Mouse (Mus musculus) midbrain, embryonic 14.5 days (tissue): ENCODE data around the gene Rtbdn. TPM values are rescaled to one million over a fixed set of nuclear protein-coding genes. Genes with fewer than 3 reads are reported as not detected.

ENCODE experiments used
- ATAC-seq: fragments of 200-750 bp; cut with Nextera tagmentation; 2 replicates; pipeline ENCODE4 v1.8.0; 2017; ENCODE audit warnings: moderate number of reproducible peaks, moderate library complexity; ENCODE audit not compliant: low FRiP score, low TSS enrichment
- DNase-seq: peaks from one replicate; pipeline ENCODE4 v3.0.0-alpha.2; 2015
- H3K27ac ChIP-seq: fragments of 300-500 bp; sonication (generic); replicated peaks from 2 replicates; pipeline ENCODE4 v1.5.1; 2014; ENCODE audit warnings: mild to moderate bottlenecking, low read depth, low read length, moderate library complexity
- H3K27me3 ChIP-seq: fragments of 300-500 bp; sonication (generic); 2 replicates; pipeline ENCODE4 v1.6.1; 2014; ENCODE audit warnings: low read length, control low read depth, mixed read lengths; ENCODE audit not compliant: control insufficient read depth, insufficient read depth
- H3K36me3 ChIP-seq: fragments of 300-500 bp; sonication (generic); 2 replicates; pipeline ENCODE4 v1.6.1; 2014; ENCODE audit warnings: low read length, control low read depth; ENCODE audit not compliant: control insufficient read depth, insufficient read depth
- H3K4me1 ChIP-seq: fragments of 300-500 bp; sonication (generic); 2 replicates; pipeline ENCODE4 v1.6.1; 2014; ENCODE audit warnings: mild to moderate bottlenecking, antibody characterized with exemption, low read length, control low read depth; ENCODE audit not compliant: control insufficient read depth, insufficient read depth
- H3K4me2 ChIP-seq: fragments of 300-500 bp; sonication (generic); 2 replicates; pipeline ENCODE4 v1.6.1; 2014; ENCODE audit warnings: mild to moderate bottlenecking, low read length, moderate library complexity
- H3K4me3 ChIP-seq: fragments of 300-500 bp; sonication (generic); replicated peaks from 2 replicates; pipeline ENCODE4 v1.5.1; 2014; ENCODE audit warnings: low read depth, low read length
- H3K9ac ChIP-seq: fragments of 300-500 bp; sonication (generic); replicated peaks from 2 replicates; pipeline ENCODE4 v1.6.1; 2014; ENCODE audit warnings: mild to moderate bottlenecking, low read length, moderate library complexity
- H3K9me3 ChIP-seq: fragments of 300-500 bp; sonication (generic); 2 replicates; pipeline ENCODE4 v1.6.1; 2016; ENCODE audit warnings: low read length, control low read depth, mixed read lengths; ENCODE audit not compliant: control insufficient read depth
- WGBS: fragments of 180-500 bp; shearing (Covaris S2); extraction: QIAGEN DNeasy Blood & Tissue Kit; methylation state at CpG from one replicate; pipeline ENCODE4 v1.1.7; 2014; 5-methylcytosine and 5-hydroxymethylcytosine counted together
- polyA plus RNA-seq: library from polyadenylated mRNA; unstranded; fragments of >200 nt; fragmentation: Nextera tagmentation; extraction: Ambion mirVana; gene quantifications from 2 replicates; pipeline ENCODE4 v1.2.1, GENCODE M21; 2014

Rtbdn gene
- polyA plus RNA-seq, 1 experiment from 2014 or later, result 0.99 TPM

DNA sequence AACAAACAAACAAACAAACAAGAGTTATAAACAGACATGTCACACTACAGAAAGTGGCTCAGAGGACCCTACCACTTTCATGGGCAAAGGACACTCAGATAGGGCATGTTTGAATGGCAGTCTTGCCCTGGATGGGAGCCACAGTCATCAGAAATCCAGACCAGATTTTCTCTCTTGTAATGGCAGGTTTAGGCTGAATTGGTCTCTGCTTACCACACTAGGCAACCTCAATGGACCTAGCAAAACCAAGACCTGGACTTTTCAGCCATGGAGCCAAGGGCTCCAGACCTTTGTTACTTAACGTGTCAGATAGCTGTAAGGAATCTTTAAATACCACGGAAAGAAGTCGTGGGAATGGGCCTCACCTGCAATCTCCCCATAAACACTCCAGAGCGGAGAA lies 3.1 kb upstream of the Rtbdn start:
- H3K4me2 ChIP-seq, result peak overlapping the region; percentile 88; the same call in 1 of the 2 replicates
- WGBS, result 14% methylated on average over 4 of the region's 4 CpGs
- ATAC-seq, result no peak
- peaks cover 28% of the 10 kb centered on the region for H3K27me3 ChIP-seq
- no peak overlapping the region for H3K27ac ChIP-seq
- peaks cover 30% of the 10 kb centered on the region for H3K4me1 ChIP-seq
- H3K36me3 ChIP-seq, result no peaks in the 10 kb centered on the region
- H3K9me3 ChIP-seq, result no peaks in the 10 kb centered on the region
- peak; percentile 51 for DNase-seq
- H3K4me3 ChIP-seq, result peak overlapping the region; percentile 63
- H3K9ac ChIP-seq, result no peak overlapping the region

DNA sequence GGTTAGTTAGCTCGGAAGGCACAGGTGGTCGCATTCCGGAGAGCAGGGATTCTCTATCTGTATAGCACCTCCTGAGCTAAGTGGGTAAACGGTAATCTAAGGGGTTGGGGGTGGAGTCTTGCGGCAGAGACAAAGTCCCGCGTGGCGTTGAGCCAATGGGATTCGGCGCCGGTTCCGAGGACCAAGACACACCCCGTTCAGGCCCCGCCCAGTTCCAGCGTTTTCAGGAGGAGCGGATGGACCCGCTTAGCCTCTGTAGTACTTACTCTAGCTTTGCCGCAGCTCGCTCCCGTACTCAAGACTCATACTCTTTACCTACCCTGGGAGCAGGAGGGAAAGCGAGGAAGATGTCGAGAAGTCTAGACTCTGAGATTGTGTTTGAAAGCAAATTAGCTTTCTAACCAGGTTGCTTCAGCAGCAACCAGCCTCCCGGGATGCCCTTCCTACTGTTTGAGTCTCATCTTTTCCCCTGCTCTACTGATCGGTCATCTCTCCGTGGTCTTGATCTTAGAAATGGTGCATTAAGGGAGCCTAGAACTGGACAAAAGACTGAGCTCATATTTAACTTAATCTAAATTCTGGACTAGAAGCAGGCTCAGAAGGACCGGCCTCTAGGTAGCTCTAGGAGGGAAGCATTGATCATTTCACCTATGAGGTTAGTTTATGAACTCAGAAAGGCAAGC lies 2.2 kb upstream of the Rtbdn start:
- Histone ChIP-seq H3K27me3 (peaks cover 28% of the 10 kb centered on the region), H3K27ac (peak overlapping the region; percentile 79; the same call in 1 of the 2 replicates), H3K9ac (no peak overlapping the region; the same call in 1 of the 2 replicates), H3K36me3 (no peaks in the 10 kb centered on the region), H3K4me1 (peaks cover 30% of the 10 kb centered on the region), H3K4me2 (peak overlapping the region; percentile 88), H3K4me3 (peak overlapping the region; percentile 63), H3K9me3 (no peaks in the 10 kb centered on the region)
- ATAC-seq (0 out of 2 replicates have a peak, but pooled peaks have one; percentile 16), DNase-seq (peak; percentile 77)
- WGBS, result 1% methylated on average over 26 of the region's 26 CpGs

- Histone ChIP-seq H3K27ac (peak overlapping the region; percentile 79), H3K4me1 (peaks cover 30% of the 10 kb centered on the region), H3K4me3 (peak overlapping the region; percentile 63), H3K9me3 (no peaks in the 10 kb centered on the region), H3K9ac (peak overlapping the region; percentile 87), H3K36me3 (no peaks in the 10 kb centered on the region), H3K27me3 (peaks cover 33% of the 10 kb centered on the region), H3K4me2 (peak overlapping the region; percentile 88)
- peak; percentile 83 for DNase-seq
- under 1% methylated on average over 11 of the region's 11 CpGs for WGBS
- peak; percentile 42 for ATAC-seq
These were observed 1.6 kb upstream of the Rtbdn start for GRCm38 (mm10) chr8:84945235-84945632.

- under 1% methylated on average over 59 of the region's 67 CpGs for WGBS
- H3K4me2 ChIP-seq, result peak overlapping the region; percentile 88
- peaks cover 30% of the 10 kb centered on the region for H3K4me1 ChIP-seq
- H3K27ac ChIP-seq, result peak overlapping the region; percentile 79
- H3K36me3 ChIP-seq, result no peaks in the 10 kb centered on the region
- DNase-seq (peak; percentile 80), ATAC-seq (peak; percentile 69)
- H3K27me3 ChIP-seq, result peaks cover 36% of the 10 kb centered on the region
- H3K4me3 ChIP-seq, result peak overlapping the region; percentile 63
- H3K9me3 ChIP-seq, result no peaks in the 10 kb centered on the region
- peak overlapping the region; percentile 87 for H3K9ac ChIP-seq
These were observed 911 bp upstream of the Rtbdn start for GRCm38 (mm10) chr8:84945633-84946527.

GRCm38 (mm10) chr8:84947241-84947545 lies 402 bp downstream of the Rtbdn start:
- H3K27ac ChIP-seq, result no peak overlapping the region
- peak overlapping the region; percentile 88 for H3K4me2 ChIP-seq
- no peaks in the 10 kb centered on the region for H3K36me3 ChIP-seq
- DNase-seq, result no peak
- no peaks in the 10 kb centered on the region for H3K9me3 ChIP-seq
- WGBS, result 18% methylated on average over 9 of the region's 9 CpGs
- peaks cover 30% of the 10 kb centered on the region for H3K4me1 ChIP-seq
- no peak for ATAC-seq
- 0 out of 2 replicates have a peak overlapping the region, but pooled peaks have one; percentile 87 for H3K9ac ChIP-seq
- peaks cover 36% of the 10 kb centered on the region for H3K27me3 ChIP-seq
- peak overlapping the region; percentile 63 for H3K4me3 ChIP-seq

DNA sequence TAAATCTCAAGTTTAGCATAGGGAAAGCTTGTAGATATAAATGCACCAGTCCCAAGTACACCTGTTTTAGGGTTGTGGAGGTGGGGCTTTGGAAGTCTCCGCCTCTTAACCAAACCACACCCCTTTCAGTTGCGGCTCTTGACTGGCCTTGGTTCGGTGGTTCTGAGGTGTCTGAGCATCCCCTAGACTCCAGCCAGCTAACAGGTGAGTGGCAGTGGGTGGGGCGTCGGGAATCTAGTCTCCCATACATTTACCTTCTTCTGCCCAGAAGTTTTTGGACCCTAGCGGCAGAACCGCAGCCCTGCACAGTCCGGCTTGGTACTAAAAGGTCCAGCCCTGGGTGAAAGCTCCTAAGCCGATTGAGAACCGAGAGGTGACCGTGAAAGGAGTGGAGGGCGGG lies 3.0 kb downstream of the Rtbdn start:
- Histone ChIP-seq H3K4me2 (no peak overlapping the region), H3K9me3 (no peaks in the 10 kb centered on the region), H3K4me3 (no peak overlapping the region), H3K4me1 (peaks cover 21% of the 10 kb centered on the region), H3K27me3 (peaks cover 29% of the 10 kb centered on the region), H3K27ac (no peak overlapping the region), H3K36me3 (no peaks in the 10 kb centered on the region), H3K9ac (no peak overlapping the region)
- 14% methylated on average over 12 of the region's 12 CpGs for WGBS
- no peak for DNase-seq
- ATAC-seq, result no peak

DNA sequence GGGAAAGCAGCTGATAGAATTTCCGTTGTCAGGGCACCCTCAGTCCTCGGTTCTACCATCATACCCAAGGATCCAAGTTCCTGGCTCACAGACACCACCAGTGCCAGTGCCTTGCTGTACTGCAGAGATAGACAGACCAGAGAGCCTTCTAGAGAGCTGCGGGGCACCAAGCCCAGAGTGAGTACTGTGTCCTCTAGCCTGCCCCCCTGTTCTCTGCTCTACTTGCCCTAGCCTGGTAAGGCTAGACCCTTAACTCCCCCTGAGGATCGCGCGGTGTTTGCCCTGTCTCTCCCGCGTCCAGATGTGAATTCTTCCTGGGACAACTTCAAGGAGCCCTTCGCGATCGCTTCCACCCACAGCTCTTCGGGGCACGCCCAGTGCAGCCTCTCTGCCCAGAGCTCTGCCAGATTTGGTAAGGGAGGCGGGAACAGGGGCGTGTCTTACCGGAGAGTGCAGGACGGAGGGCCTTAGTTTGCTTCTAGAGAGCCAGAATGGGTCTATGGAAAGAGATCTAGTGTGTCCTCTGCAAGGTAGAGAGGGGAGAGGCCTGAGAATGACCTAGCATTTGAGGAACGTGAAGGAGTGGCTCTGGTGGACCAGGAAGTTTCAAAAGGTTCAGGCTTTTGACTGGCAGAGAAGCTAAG lies 5.9 kb downstream of the Rtbdn start:
- Histone ChIP-seq H3K9ac (no peak overlapping the region), H3K27me3 (peaks cover 15% of the 10 kb centered on the region), H3K4me3 (no peak overlapping the region), H3K27ac (no peak overlapping the region), H3K4me1 (no peaks in the 10 kb centered on the region), H3K36me3 (0 out of 2 replicates have a peak, but pooled peaks cover under 1% of the 10 kb centered on the region), H3K9me3 (no peaks in the 10 kb centered on the region), H3K4me2 (no peak overlapping the region)
- 10% methylated on average over 18 of the region's 18 CpGs for WGBS
- no peak for ATAC-seq
- DNase-seq, result no peak

DNA sequence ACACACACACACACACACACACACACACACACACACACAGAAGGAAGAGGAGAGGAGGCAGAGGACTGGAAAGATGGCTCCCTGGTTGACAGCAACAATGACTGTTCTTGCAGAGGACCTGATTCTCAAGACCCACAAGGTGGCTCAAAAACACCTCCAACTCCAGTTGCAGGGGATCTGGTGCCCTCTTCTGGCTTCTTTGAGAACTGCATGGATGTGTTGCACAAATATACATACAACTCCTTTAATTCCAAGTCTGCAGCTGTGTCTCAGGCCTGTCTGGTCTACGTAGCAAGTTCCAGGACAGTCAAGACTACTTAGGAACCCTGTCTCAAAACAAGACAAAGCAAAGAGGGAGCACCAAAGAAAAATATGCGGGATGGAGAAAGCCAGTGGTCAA lies 10.0 kb downstream of the Rtbdn start:
- no peak for ATAC-seq
- 51% methylated on average over 2 of the region's 2 CpGs for WGBS

More for the DNA sequence above, 10.0 kb downstream of the Rtbdn start:
- no peak overlapping the region for H3K4me3 ChIP-seq
- H3K27ac ChIP-seq, result no peak overlapping the region
- H3K9me3 ChIP-seq, result no peaks in the 10 kb centered on the region
- no peak overlapping the region for H3K9ac ChIP-seq
- H3K27me3 ChIP-seq, result no peaks in the 10 kb centered on the region
- H3K36me3 ChIP-seq, result peaks cover 19% of the 10 kb centered on the region; the same call in 1 of the 2 replicates
- peak; percentile 91 for DNase-seq
- no peak overlapping the region for H3K4me2 ChIP-seq
- H3K4me1 ChIP-seq, result no peaks in the 10 kb centered on the region
